Mouse (Mus musculus) liver, adult 2 months (tissue): ENCODE results near the gene Ndrg3. TPM values are rescaled to one million over a fixed set of nuclear protein-coding genes. Genes with fewer than 3 reads are reported as not detected.
"Not testable (repeated sequence)": the region's sequence is repeated elsewhere in the genome, so short reads cannot be mapped to it uniquely, and the experiment has no call there.

Experiments used
- DNase-seq: peaks from one replicate; pipeline ENCODE4 v3.0.0-alpha.2; 2011; ENCODE audit warnings: low read depth, low spot score; ENCODE audit errors: extremely low read depth
- H3K27ac ChIP-seq: fragments of 200-500 bp; replicated peaks from 2 replicates; pipeline ENCODE4 v1.5.1; 2012; ENCODE audit warnings: low read depth, mild to moderate bottlenecking, control low read depth, inconsistent platforms, low read length; ENCODE audit not compliant: insufficient read depth
- H3K27me3 ChIP-seq: fragments of 200-500 bp; 2 replicates; pipeline ENCODE4 v1.6.1; 2012; ENCODE audit warnings: mild to moderate bottlenecking, moderate library complexity, low read length, inconsistent platforms; ENCODE audit not compliant: control insufficient read depth, insufficient read depth
- H3K36me3 ChIP-seq: fragments of 200-500 bp; 2 replicates; pipeline ENCODE4 v1.6.1; 2012; ENCODE audit warnings: low read length, inconsistent platforms; ENCODE audit not compliant: control insufficient read depth, insufficient read depth
- H3K4me1 ChIP-seq: fragments of 200-500 bp; 2 replicates; pipeline ENCODE4 v1.6.1; 2011; ENCODE audit warnings: low read length; ENCODE audit not compliant: control insufficient read depth, insufficient read depth
- H3K4me3 ChIP-seq: fragments of 200-500 bp; 2 replicates; pipeline ENCODE4 v1.5.1; 2011; ENCODE audit warnings: low read depth, mild to moderate bottlenecking, control low read depth, low read length, moderate library complexity; ENCODE audit not compliant: insufficient read depth
- H3K79me2 ChIP-seq: fragments of 200-500 bp; 2 replicates; pipeline ENCODE4 v1.6.1; 2012; ENCODE audit warnings: inconsistent platforms, mild to moderate bottlenecking, low read length, moderate library complexity; ENCODE audit not compliant: control insufficient read depth, insufficient read depth
- H3K9ac ChIP-seq: fragments of 200-500 bp; 2 replicates; pipeline ENCODE4 v1.6.1; 2012; ENCODE audit warnings: low read depth, mild to moderate bottlenecking, control low read depth, inconsistent platforms, low read length
- CTCF ChIP-seq: fragments of 200-500 bp; IDR thresholded peaks from 2 replicates; pipeline ENCODE4 v1.5.1; 2011; ENCODE audit warnings: low read depth, low read length, control low read depth
- POLR2A ChIP-seq: fragments of 200-500 bp; IDR thresholded peaks from 2 replicates; pipeline ENCODE4 v1.6.1; 2011; ENCODE audit warnings: low read length, control low read depth; ENCODE audit not compliant: insufficient read depth; ENCODE audit errors: extremely low read depth
- WGBS: fragments of 180-500 bp; shearing (Covaris S2); methylation state at CpG from one replicate; pipeline ENCODE4 v1.1.7; 2018; 5-methylcytosine and 5-hydroxymethylcytosine counted together
- polyA plus RNA-seq: library from polyadenylated mRNA; depleted of rRNA; stranded (reverse); fragments of >200 nt; gene quantifications from 2 replicates; pipeline ENCODE4 v1.2.3, GENCODE M21; 2012
- total RNA-seq: library from RNA; depleted of rRNA; stranded (reverse); fragments of >200 nt; gene quantifications from 2 replicates; pipeline ENCODE4 v1.2.3, GENCODE M21; 2014

Gene Ndrg3
- total and polyA plus RNA-seq, 2 experiments, result 9.1 to 20.8 TPM

DNA sequence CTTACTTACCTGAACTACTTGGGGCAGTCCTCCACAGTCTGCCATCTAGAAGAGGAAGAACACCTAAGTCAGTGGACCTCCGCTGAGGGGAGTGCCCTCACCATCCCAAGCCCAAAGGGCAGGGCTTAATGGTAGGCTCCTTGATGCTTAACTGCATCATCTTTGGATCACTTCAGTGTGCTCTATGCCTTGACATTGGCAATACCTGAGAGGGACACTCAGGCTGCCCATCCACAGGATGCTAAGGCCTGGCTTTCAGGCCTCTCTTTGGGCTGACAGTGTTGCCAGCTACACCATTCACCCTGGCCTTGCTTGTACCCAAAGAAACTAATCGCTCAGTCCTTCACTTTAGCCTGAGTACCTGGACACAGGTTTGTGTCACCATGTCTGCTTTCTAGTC is 60.4 kb downstream of the Ndrg3 start:
- 100% methylated on average over 2 of the region's 2 CpGs for WGBS
- H3K36me3 ChIP-seq, result peaks cover 31% of the 10 kb centered on the region; the same call in 1 of the 2 replicates
- H3K4me1 ChIP-seq, result no peaks in the 10 kb centered on the region
- H3K9ac ChIP-seq, result no peak overlapping the region
- no peak for TF ChIP-seq CTCF
- TF ChIP-seq POLR2A, result no peak
- H3K4me3 ChIP-seq, result no peak overlapping the region
- H3K27ac ChIP-seq, result no peak overlapping the region
- no peak for DNase-seq
- no peaks in the 10 kb centered on the region for H3K27me3 ChIP-seq
- H3K79me2 ChIP-seq, result no peaks in the 10 kb centered on the region

DNA sequence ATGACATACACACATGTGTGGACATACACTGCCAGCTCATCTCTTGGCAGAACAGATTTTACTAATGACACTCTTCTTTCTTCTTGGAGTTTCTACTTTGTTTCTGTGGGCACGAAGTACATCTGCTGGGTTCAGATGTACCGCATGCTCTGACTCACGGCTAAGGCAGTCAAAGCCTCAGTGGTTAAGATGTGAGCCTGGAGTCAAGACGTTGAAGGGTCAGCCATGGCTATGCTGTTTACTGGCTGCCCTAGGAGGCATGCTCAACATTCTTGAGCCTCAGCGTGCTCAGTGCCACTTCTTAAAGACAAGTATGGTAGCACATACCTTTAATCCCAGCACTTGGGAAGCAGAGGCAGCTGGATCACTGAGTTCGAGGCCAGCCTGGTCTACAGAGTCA is 61.3 kb downstream of the Ndrg3 start:
- DNase-seq, result no peak
- H3K79me2 ChIP-seq, result no peaks in the 10 kb centered on the region
- no peak overlapping the region for H3K27ac ChIP-seq
- H3K36me3 ChIP-seq, result peaks cover 26% of the 10 kb centered on the region; the same call in 1 of the 2 replicates
- H3K27me3 ChIP-seq, result no peaks in the 10 kb centered on the region
- no peaks in the 10 kb centered on the region for H3K4me1 ChIP-seq
- TF ChIP-seq POLR2A, result no peak
- no peak for TF ChIP-seq CTCF
- H3K4me3 ChIP-seq, result no peak overlapping the region
- 93% methylated on average over 6 of the region's 6 CpGs for WGBS
- no peak overlapping the region for H3K9ac ChIP-seq

DNA sequence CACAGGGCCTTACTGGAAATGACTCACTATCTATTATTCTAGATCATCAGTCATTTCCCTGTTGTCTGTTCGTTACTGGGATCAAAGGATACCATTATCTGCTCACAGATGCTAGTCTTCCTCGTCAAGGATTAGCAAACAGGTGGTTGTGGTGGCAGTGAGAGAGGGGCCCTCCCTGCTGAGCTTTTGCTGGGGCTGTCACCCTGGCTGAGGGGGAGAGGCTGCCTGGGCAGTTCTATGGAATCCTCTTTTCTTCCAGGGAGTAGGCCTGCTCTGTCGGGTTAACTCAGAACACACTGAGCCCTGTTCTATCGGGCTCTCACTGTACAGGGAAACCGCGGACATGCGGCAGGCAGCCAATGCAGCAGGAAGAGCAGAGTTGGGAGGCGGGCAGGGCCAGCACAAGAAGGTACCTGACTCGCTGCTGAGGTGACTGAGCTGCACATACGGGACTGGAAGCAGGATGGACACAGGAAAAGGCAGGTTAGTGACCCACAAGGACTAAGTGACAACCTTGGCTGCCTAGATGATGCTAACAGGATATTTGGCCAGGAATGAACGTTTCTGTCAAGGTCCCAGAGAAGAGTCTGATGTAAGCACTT is 62.2 kb downstream of the Ndrg3 start:
- Histone ChIP-seq H3K27ac (no peak overlapping the region), H3K36me3 (peaks cover 21% of the 10 kb centered on the region; the same call in 1 of the 2 replicates), H3K4me1 (no peaks in the 10 kb centered on the region), H3K79me2 (no peaks in the 10 kb centered on the region), H3K27me3 (no peaks in the 10 kb centered on the region), H3K4me3 (no peak overlapping the region), H3K9ac (no peak overlapping the region)
- no peak for DNase-seq
- TF ChIP-seq CTCF (no peak), POLR2A (no peak)
- 76% methylated on average over 11 of the region's 11 CpGs for WGBS

DNA sequence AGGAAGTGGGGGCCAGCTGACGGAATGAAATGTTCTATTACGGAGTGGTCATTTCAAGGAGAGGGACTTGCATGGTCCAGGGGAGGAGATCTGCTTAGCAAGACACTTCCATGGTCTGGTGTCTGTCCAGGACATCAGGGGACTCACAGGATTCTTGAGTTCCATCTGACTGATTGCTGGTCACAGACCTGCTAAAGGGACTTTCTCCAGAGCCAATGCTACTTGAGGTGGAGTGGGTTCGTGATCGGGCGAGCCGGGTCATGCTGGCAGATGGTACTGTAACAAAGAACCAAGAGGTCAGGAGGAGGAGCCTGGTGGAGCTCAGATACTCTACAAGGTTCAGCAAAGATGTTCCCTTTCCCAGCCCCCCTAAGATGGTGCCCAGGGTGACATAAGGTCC is 63.2 kb downstream of the Ndrg3 start:
- DNase-seq, result no peak
- Histone ChIP-seq H3K79me2 (no peaks in the 10 kb centered on the region), H3K27me3 (no peaks in the 10 kb centered on the region), H3K4me1 (no peaks in the 10 kb centered on the region), H3K36me3 (peaks cover 19% of the 10 kb centered on the region; the same call in 1 of the 2 replicates), H3K4me3 (no peak overlapping the region), H3K27ac (no peak overlapping the region), H3K9ac (no peak overlapping the region)
- no peak for TF ChIP-seq CTCF
- TF ChIP-seq POLR2A, result no peak
- 95% methylated on average over 6 of the region's 6 CpGs for WGBS

DNA sequence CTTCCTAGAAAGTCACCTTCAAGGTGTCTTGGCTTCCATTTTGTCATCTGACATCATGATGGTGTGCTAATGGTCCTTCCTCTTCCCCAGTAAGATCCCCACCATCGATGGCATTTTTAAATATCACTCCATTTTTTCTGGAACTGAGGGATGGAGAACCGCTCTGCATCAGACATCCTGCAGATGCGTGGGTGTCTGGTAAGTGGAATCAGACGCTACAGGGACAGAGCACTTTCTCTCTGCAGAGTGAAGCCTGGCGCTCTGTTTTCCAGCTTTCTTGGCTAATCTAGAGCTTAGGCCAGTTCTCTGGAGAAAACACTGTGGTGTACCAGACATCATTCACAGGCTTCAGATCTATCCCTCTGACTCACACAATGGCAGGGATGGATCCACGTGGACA is 64.2 kb downstream of the Ndrg3 start:
- TF ChIP-seq POLR2A (no peak), CTCF (no peak)
- H3K36me3 ChIP-seq, result peaks cover 19% of the 10 kb centered on the region; the same call in 1 of the 2 replicates
- H3K4me3 ChIP-seq, result no peak overlapping the region
- H3K4me1 ChIP-seq, result no peaks in the 10 kb centered on the region
- H3K27me3 ChIP-seq, result no peaks in the 10 kb centered on the region
- no peak overlapping the region for H3K9ac ChIP-seq
- DNase-seq, result no peak
- no peaks in the 10 kb centered on the region for H3K79me2 ChIP-seq
- 93% methylated on average over 6 of the region's 6 CpGs for WGBS
- no peak overlapping the region for H3K27ac ChIP-seq

DNA sequence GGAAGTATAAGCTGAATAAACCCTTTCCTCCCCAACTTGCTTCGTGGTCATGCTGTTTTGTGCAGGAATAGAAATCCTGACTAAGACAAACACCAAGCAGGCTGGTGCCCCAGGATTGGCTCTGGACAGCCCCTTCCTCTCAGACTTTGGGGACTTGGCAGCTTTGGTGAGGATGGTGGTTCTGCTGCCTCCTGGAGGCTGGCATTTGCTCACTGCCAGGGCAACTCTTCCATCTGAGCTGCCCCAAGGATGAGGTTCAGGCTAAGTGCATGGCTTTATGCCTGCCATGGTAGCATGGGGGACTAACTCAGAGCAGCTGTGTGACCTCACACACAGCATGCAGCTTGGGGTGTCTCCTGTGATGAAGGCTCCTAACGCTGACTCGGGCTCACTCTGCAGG is 66.2 kb downstream of the Ndrg3 start:
- not testable (repeated sequence) for H3K36me3 ChIP-seq, DNase-seq, H3K27me3 ChIP-seq, H3K27ac ChIP-seq, H3K4me3 ChIP-seq, H3K9ac ChIP-seq, H3K4me1 ChIP-seq, H3K79me2 ChIP-seq
- WGBS, result 85% methylated on average over 3 of the region's 3 CpGs

DNA sequence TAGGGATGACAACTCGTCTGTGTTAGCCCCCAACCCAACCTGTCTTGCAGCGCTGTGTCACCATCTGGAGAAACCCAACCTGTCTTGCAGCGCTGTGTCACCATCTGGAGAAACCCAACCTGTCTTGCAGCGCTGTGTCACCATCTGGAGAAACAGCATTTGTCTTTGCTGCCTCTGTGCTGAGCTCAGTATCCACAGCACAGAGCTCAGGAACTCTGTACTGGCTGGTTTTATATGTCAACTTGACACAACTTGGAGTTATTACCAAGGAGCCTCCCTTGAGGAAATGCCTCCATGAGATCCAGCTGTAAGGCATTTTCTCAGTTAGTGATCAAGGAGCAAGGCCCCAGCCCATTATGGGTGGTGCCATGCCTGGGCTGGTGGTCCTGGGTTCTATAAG is 66.8 kb downstream of the Ndrg3 start:
- not testable (repeated sequence) for DNase-seq, H3K4me3 ChIP-seq, H3K36me3 ChIP-seq, H3K79me2 ChIP-seq, H3K9ac ChIP-seq, H3K4me1 ChIP-seq, H3K27me3 ChIP-seq, H3K27ac ChIP-seq
- 98% methylated on average over 4 of the region's 4 CpGs for WGBS
